Mouse (Mus musculus): ENCODE results near the gene Rpl36a-ps1.

Gene Rpl36a-ps1

GRCm38 (mm10) chr14:98951626-98952290, 42.4 kb downstream of the Rpl36a-ps1 start:
- in situ Hi-C loops (cut with MboI, MseI), result loop anchor here (10.0 kb wide), 1 partner anchor 627 kb away; no protein-coding TSS in a partner anchor

All from T-helper 2 cell (primary cell).